Mouse (Mus musculus) ES-E14 (cell line): Measurements from ENCODE around the gene 6430571L13Rik. TPM values are rescaled to one million over a fixed set of nuclear protein-coding genes. Genes with fewer than 3 reads are reported as not detected.
A peak's percentile ranks its signal among the peaks of the same experiment; 100 is the strongest.

Source experiments
- DNase-seq: peaks from one replicate; pipeline ENCODE4 v3.0.0-alpha.2; 2013; ENCODE audit warnings: low read depth, low spot score
- H3K27ac ChIP-seq: 2 replicates; pipeline ENCODE4 v1.5.1; 2012; ENCODE audit warnings: low read depth, mild to moderate bottlenecking, low read length, moderate library complexity, mixed read lengths; ENCODE audit not compliant: poor library complexity, insufficient read depth, severe bottlenecking
- H3K36me3 ChIP-seq: 2 replicates; pipeline ENCODE4 v1.6.1; 2012; ENCODE audit warnings: mild to moderate bottlenecking, low read length, moderate library complexity, mixed read lengths; ENCODE audit not compliant: control insufficient read depth, poor library complexity, insufficient read depth, severe bottlenecking
- H3K4me1 ChIP-seq, 2 experiments: fragments of 150-350 bp in 1 of 2; sonication (generic) in 1 of 2; 2 replicates each; pipeline ENCODE4 v1.6.1; 2012; ENCODE audit warnings: low read length in 2 of 2, mild to moderate bottlenecking in 1 of 2, mixed read lengths in 1 of 2; ENCODE audit not compliant: control insufficient read depth in 2 of 2, insufficient read depth in 2 of 2, poor library complexity in 1 of 2
- H3K4me3 ChIP-seq, 2 experiments: fragments of 150-350 bp in 1 of 2; sonication (generic) in 1 of 2; 2 replicates each; pipeline ENCODE4 v1.5.1; 2012; ENCODE audit warnings: low read length in 2 of 2, low read depth in 1 of 2, mild to moderate bottlenecking in 1 of 2, mixed read lengths in 1 of 2; ENCODE audit not compliant: insufficient read depth in 1 of 2, poor library complexity in 1 of 2, severe bottlenecking in 1 of 2
- H3K9ac ChIP-seq: 2 replicates; pipeline ENCODE4 v1.6.1; 2012; ENCODE audit warnings: low read depth, mild to moderate bottlenecking, low read length, mixed read lengths; ENCODE audit not compliant: poor library complexity, insufficient read depth, severe bottlenecking
- H3K9me3 ChIP-seq: fragments of 150-350 bp; sonication (generic); 2 replicates; pipeline ENCODE4 v1.6.1; 2012; ENCODE audit warnings: low read depth, mild to moderate bottlenecking, low read length; ENCODE audit not compliant: control insufficient read depth, insufficient read depth
- CHD2 ChIP-seq: IDR thresholded peaks from 2 replicates; pipeline ENCODE4 v1.6.1; 2014; ENCODE audit warnings: mild to moderate bottlenecking, low read depth, low read length, inconsistent platforms
- HCFC1 ChIP-seq: IDR thresholded peaks from 2 replicates; pipeline ENCODE4 v1.6.1; 2012; ENCODE audit warnings: low read length, inconsistent platforms, borderline replicate concordance; ENCODE audit not compliant: insufficient read depth
- MAFK ChIP-seq: IDR thresholded peaks from 2 replicates; pipeline ENCODE4 v1.6.1; 2014; ENCODE audit warnings: mild to moderate bottlenecking, low read depth, low read length, inconsistent platforms; ENCODE audit not compliant: insufficient read depth
- ZC3H11A ChIP-seq: IDR thresholded peaks from 2 replicates; pipeline ENCODE4 v1.6.1; 2012; ENCODE audit warnings: low read depth, mild to moderate bottlenecking, inconsistent platforms, low read length, borderline replicate concordance
- ZNF384 ChIP-seq: IDR thresholded peaks from 2 replicates; pipeline ENCODE4 v1.6.1; 2012; ENCODE audit warnings: low read depth, low read length, inconsistent platforms
- in situ Hi-C, 2 experiments: fragments of 600-800 bp; cut with MboI; formaldehyde crosslinking; loops; one replicate each; pipeline ENCODE4 v1.15.1; 2025; ENCODE audit warnings: low sequenced_read_pairs in 2 of 2, inconsistent platforms in 1 of 2; ENCODE audit not compliant: unreplicated experiment in 2 of 2
- total RNA-seq: library from RNA; depleted of rRNA; stranded (reverse); fragments of 300-350 nt; gene quantifications from 2 replicates; pipeline ENCODE4 v1.2.3, GENCODE M21; 2012; rRNA removed

6430571L13Rik gene
- 0.45 and 0.95 TPM in 2 replicates for total RNA-seq

DNA sequence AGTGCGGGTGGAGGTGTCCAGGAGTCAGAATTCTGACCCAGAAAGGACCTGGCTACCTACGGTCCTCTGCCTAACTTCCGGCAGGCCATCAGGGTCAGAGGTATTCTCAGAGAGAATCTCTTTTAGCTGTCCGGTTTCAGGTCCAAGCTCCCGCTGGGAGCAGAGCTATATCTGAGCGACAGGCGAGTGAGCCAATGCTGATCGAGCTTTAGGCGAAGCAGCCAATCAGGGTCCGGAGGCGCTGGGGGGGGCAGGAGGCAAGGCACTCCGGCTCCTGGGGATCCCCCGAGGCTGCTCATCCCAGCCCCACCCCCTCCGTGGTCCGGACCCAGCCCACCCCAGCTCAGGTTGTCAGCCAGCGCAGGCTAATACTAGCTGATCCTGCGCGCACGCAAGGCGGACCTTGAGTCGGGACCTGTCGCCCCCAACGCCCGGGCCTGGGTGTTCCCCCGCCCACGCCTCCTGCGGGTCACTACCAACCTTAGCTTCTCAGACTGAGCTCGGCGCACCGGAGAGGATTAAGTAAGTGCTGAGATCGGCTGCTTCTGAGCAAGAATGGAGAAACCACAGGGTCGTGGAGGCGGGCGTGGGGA is at the start of gene 6430571L13Rik:
TSS of gene 6430571L13Rik (plus strand) at position 336 of the 593 bp plus-strand sequence.
- TF ChIP-seq ZNF384 (no peak), CHD2 (peak; percentile 88; the same call in 1 of the 2 replicates)
- H3K27ac ChIP-seq, result no peak within 1 kb of the TSS
- in situ Hi-C loops, result no loop called here

GRCm38 (mm10) chr9:107290897-107291296 is 49.5 kb upstream of the 6430571L13Rik start:
- Histone ChIP-seq H3K27ac (no peak overlapping the region), H3K9me3 (no peaks in the 10 kb centered on the region), H3K36me3 (peaks cover 5% of the 10 kb centered on the region; the same call in 1 of the 2 replicates), H3K4me3 (no peak overlapping the region), H3K9ac (no peak overlapping the region), H3K4me1 (peaks cover 2 to 20% of the 10 kb centered on the region in 2 experiments; a peak in 3 of 4 replicates)
- TF ChIP-seq HCFC1 (no peak), ZC3H11A (peak; percentile 86)
- no peak for DNase-seq
- in situ Hi-C loops, result loop anchor here in 1 of 2 experiments (10.0 kb wide), 1 partner anchor 386 kb away; no protein-coding TSS in a partner anchor

More for the DNA sequence above, at the start of gene 6430571L13Rik:
- Histone ChIP-seq H3K9ac (peak within 1 kb of the TSS; percentile 57), H3K4me1 (peaks cover 0 to 2% of the 10 kb centered on the region in 2 experiments; a peak in 2 of 4 replicates), H3K9me3 (no peaks in the 10 kb centered on the region), H3K4me3 (peak within 1 kb of the TSS; percentile 61 to 67), H3K36me3 (peaks cover 2% of the 10 kb centered on the region; the same call in 1 of the 2 replicates)
- DNase-seq, result peak; percentile 85

GRCm38 (mm10) chr9:107294249-107294648 is 46.2 kb upstream of the 6430571L13Rik start:
- Histone ChIP-seq H3K4me1 (peaks cover 2 to 10% of the 10 kb centered on the region in 2 experiments; a peak in 3 of 4 replicates), H3K9ac (no peak overlapping the region), H3K9me3 (no peaks in the 10 kb centered on the region), H3K4me3 (no peak overlapping the region), H3K36me3 (no peaks in the 10 kb centered on the region), H3K27ac (no peak overlapping the region)
- in situ Hi-C loops, result loop anchor here in 1 of 2 experiments (10.0 kb wide), 1 partner anchor 389 kb away; no protein-coding TSS in a partner anchor
- TF ChIP-seq MAFK, result no peak
- no peak for TF ChIP-seq HCFC1
- no peak for TF ChIP-seq ZC3H11A
- no peak for TF ChIP-seq CHD2
- TF ChIP-seq ZNF384, result no peak
- DNase-seq, result no peak

GRCm38 (mm10) chr9:107295616-107296015 is 44.8 kb upstream of the 6430571L13Rik start:
- TF ChIP-seq ZC3H11A, result no peak
- TF ChIP-seq HCFC1, result no peak
- TF ChIP-seq CHD2, result no peak
- TF ChIP-seq MAFK, result no peak
- TF ChIP-seq ZNF384, result no peak
- no peaks in the 10 kb centered on the region for H3K9me3 ChIP-seq
- no peak overlapping the region for H3K4me3 ChIP-seq
- in situ Hi-C loops, result loop anchor here in 1 of 2 experiments (10.0 kb wide), 1 partner anchor 391 kb away; no protein-coding TSS in a partner anchor
- H3K9ac ChIP-seq, result no peak overlapping the region
- peaks cover 0 to 12% of the 10 kb centered on the region in 2 experiments; a peak in 2 of 4 replicates for H3K4me1 ChIP-seq
- no peak overlapping the region for H3K27ac ChIP-seq
- no peak for DNase-seq
- H3K36me3 ChIP-seq, result peaks cover 3% of the 10 kb centered on the region; the same call in 1 of the 2 replicates

- peaks cover 5% of the 10 kb centered on the region; the same call in 1 of the 2 replicates for H3K36me3 ChIP-seq
- H3K4me3 ChIP-seq, result peak within 1 kb of the TSS; percentile 51 to 78
- no peak within 1 kb of the TSS; the same call in 1 of the 2 replicates for H3K27ac ChIP-seq
- in situ Hi-C loops, result loop anchor here in 1 of 2 experiments (10.0 kb wide), 1 partner anchor 391 kb away; no protein-coding TSS in a partner anchor
- TF ChIP-seq HCFC1 (no peak), ZC3H11A (no peak), CHD2 (no peak), MAFK (no peak), ZNF384 (no peak)
- DNase-seq, result no peak
- peak within 1 kb of the TSS; percentile 46 for H3K9ac ChIP-seq
- H3K4me1 ChIP-seq, result peaks cover 0 to 12% of the 10 kb centered on the region in 2 experiments; a peak in 2 of 4 replicates
- H3K9me3 ChIP-seq, result no peaks in the 10 kb centered on the region
Measured at GRCm38 (mm10) chr9:107296016-107296040, 44.6 kb upstream of the 6430571L13Rik start, which contains the start of gene Cish. Cish (plus strand) TSS chr9:107296026.
